Mouse (Mus musculus): Measurements from ENCODE around the gene Agps. TPM values are rescaled to one million over a fixed set of nuclear protein-coding genes. Genes with fewer than 3 reads are reported as not detected.
A peak's percentile ranks its signal among the peaks of the same experiment; 100 is the strongest.
"Not testable (repeated sequence)": the region's sequence is repeated elsewhere in the genome, so short reads cannot be mapped to it uniquely, and the experiment has no call there.

The Agps gene
- polyA plus RNA-seq, 1 experiment from 2014 or later, result 49.5 TPM

DNA sequence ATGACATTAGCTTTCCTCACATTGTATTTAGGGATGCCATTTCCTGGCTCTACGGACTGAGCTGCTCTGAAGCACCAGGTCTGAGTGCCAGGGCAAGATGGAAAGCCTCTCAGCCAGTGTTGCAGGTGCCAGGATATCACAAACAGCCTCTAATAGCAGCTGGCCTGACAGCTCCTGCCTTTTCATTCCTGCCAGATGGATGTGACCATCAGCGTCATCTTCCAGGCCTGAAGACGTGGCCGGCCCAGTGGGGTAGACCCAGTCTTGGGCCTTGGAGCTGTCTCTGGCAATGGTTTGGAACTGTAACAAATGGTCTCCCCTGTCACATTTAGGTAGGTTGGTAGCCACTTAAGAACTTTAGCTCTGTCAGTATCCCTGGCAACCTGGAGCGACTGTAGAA lies 121.3 kb downstream of the Agps start:
- Histone ChIP-seq H3K4me3 (no peak overlapping the region), H3K9me3 (no peaks in the 10 kb centered on the region), H3K4me1 (peaks cover 4% of the 10 kb centered on the region), H3K27ac (no peak overlapping the region), H3K27me3 (ENCODE audit: insufficient read depth, poor library complexity, severe bottlenecking) (no peaks in the 10 kb centered on the region), H3K36me3 (no peaks in the 10 kb centered on the region)
- DNase-seq (ENCODE audit: low spot score), result no peak
- WGBS, result 85% methylated on average over 5 of the region's 5 CpGs

DNA sequence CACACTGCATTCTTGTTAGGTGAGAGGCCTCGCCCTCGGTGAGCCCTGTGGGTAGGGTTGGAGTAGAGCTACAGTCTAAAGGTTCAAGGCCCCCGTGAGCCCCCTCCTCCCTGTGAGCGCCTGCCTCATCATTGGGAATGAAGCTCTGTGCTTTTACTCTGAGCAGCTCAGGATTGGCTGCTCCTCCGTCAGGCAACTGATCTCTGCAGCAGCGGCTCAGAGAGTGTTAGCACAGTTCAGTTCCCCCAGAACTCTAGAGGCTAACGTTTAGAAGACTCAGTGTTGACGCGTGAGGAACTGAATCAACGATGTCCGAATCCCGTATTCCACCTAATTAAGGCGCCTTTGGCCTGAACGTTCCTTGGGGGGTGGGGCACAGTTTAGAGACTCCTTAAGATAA lies 123.7 kb downstream of the Agps start:
- Histone ChIP-seq H3K36me3 (no peaks in the 10 kb centered on the region), H3K27me3 (ENCODE audit: insufficient read depth, poor library complexity, severe bottlenecking) (no peaks in the 10 kb centered on the region), H3K4me3 (peak overlapping the region; percentile 22; the same call in 1 of the 2 replicates), H3K4me1 (peaks cover 21% of the 10 kb centered on the region), H3K9me3 (no peaks in the 10 kb centered on the region), H3K27ac (no peak overlapping the region; the same call in 1 of the 2 replicates)
- WGBS, result 50% methylated on average over 14 of the region's 14 CpGs
- DNase-seq (ENCODE audit: low spot score), result no peak

DNA sequence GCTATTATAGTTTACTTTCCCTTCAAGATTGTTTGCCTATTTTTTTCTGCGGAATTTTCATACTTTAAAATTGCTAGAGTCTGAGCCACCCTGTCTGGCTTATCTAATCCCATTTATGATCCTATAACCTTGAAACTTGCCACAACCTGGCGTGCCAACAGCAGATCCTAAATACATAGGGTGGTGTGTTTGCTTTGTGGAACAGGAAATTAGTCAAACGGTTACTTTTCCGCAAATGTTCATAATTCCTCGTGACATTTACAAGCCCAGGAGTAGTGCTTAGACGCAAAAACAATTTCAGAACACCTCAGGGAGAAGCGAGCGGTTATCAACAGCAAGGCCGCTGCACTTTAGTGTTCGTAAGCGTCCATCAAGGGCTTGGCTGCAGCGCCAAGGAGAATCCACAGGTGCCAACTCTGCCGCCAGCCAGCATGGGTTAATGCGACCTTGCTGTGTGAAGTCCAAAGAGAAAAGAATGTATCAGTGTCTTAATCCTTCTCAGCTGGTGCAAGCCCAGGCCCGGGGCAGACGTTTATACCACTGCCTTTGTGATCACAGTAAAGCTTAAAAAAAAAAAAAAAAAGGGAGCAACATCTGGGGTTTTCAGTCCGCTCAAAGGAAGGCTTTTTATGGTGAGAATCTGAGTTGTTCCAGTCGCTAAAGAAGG lies 127.3 kb downstream of the Agps start:
- peak overlapping the region; percentile 36 for H3K4me3 ChIP-seq
- H3K36me3 ChIP-seq, result no peaks in the 10 kb centered on the region
- peak overlapping the region; percentile 69; the same call in 1 of the 2 replicates for H3K27ac ChIP-seq
- H3K4me1 ChIP-seq, result peaks cover 36% of the 10 kb centered on the region
- H3K9me3 ChIP-seq, result no peaks in the 10 kb centered on the region
- H3K27me3 ChIP-seq (ENCODE audit: insufficient read depth, poor library complexity, severe bottlenecking), result 0 out of 2 replicates have a peak, but pooled peaks cover 5% of the 10 kb centered on the region
- WGBS, result 25% methylated on average over 18 of the region's 18 CpGs
- DNase-seq (ENCODE audit: low spot score), result no peak

DNA sequence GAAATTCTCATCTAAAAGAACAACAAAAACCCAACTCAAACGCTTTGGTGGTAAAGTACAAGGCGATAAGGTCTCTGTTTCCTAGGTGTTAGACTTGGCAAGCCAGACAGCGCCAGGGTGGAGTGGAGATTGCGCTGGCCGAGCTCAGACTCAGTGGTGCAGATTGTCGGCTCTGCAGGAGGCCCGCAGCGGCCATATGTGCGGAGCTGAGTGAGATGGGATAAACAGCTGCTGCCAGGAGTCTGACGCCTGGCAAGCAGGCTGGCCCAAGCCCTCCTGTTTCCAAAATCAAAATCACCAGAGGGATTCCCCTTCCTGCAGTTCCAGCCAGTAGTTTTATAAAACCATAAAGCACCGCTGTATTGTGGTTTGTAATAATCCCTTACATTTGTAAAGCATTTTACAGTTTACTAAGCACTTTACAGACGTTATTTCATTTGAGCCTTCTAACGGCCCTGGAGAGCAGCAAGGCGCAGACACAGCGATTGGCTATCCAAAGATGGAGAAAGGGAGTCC lies 127.9 kb downstream of the Agps start:
- no peak for DNase-seq (ENCODE audit: low spot score)
- no peaks in the 10 kb centered on the region for H3K9me3 ChIP-seq
- 10% methylated on average over 15 of the region's 15 CpGs for WGBS
- H3K27me3 ChIP-seq (ENCODE audit: insufficient read depth, poor library complexity, severe bottlenecking), result 0 out of 2 replicates have a peak, but pooled peaks cover 5% of the 10 kb centered on the region
- H3K4me1 ChIP-seq, result peaks cover 41% of the 10 kb centered on the region
- H3K36me3 ChIP-seq, result no peaks in the 10 kb centered on the region
- peak overlapping the region; percentile 69 for H3K27ac ChIP-seq
- H3K4me3 ChIP-seq, result peak overlapping the region; percentile 36

DNA sequence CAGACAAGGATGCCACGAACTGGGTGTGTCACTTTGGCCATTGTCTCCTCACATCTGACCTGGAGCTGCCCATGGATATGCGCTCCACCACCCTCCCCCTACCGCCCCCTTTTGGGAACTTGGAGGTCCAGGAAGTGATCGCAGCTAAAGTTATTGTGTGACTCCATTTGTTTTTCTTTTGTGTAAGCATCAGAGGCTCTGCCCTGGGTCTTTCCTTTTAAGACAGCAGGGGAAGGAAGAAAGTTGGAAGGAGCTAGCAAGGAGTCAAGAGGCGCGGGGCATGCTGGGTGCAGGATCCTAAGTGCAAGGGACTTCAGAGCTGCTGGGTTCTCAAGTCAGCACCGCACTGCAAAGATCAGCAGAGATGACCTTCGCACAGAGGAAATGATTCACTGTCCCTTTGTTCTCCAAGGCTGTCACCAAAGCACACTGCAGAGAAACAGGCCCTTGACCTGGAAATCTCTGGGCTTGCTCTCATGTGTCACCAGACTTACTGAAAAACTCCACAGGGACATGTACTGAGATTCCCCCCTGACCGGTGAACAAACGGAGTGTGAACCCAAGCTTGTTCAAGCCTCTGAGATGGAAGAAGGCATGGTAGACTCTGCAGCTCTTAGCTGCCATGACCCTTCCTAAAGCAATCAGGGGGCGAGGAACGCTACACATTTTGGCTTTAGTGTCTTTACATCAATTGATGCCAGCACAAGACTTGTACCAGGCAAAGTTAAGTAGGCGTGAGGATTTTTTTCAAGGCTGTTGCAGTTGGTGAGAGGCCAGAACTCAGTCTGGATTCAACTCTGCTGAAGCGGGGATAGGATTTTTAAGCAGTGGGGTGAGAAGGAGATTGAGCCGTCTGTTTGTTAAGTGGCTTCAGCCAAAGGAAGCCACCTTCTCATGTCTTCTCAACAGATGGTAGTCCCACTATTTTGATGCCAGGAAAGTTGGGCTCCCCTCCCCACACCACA lies 128.7 kb downstream of the Agps start:
- 0 out of 2 replicates have a peak, but pooled peaks cover 5% of the 10 kb centered on the region for H3K27me3 ChIP-seq (ENCODE audit: insufficient read depth, poor library complexity, severe bottlenecking)
- H3K36me3 ChIP-seq, result no peaks in the 10 kb centered on the region
- DNase-seq (ENCODE audit: low spot score), result peak; percentile 83
- H3K9me3 ChIP-seq, result no peaks in the 10 kb centered on the region
- WGBS, result 42% methylated on average over 15 of the region's 15 CpGs
- H3K27ac ChIP-seq, result peak overlapping the region; percentile 69
- H3K4me3 ChIP-seq, result peak overlapping the region; percentile 36
- peaks cover 38% of the 10 kb centered on the region for H3K4me1 ChIP-seq

DNA sequence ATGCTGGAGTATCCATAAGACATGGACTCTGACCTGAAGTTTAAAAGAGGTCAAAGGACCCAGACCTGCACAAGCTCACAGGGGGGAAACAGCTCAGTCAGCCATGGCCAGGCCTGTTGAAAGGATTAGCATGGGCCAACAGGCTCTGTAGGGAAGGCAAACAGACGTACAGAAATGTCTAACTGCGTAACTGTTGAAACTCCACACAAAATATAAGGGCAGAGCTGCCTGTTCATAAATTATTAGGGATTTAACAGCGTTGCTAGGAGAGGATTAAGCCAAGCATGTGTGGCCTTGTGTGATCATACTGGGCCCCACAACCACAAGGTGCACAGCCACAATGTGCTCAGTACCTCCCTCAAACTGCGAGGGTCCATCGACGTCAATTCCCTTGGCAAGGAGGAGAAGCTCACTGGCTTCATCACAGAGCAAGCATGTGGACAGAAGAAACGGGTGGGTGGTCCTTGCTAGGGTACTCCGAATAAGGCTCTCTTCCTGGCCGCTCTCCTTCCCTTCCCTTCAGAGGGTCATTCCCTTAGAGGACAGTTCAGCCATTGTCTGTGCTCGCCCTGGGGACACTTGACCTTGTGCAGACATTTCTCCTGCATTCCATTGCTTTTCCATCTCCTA lies 131.3 kb downstream of the Agps start:
- Histone ChIP-seq H3K4me3 (no peak overlapping the region), H3K27ac (peak overlapping the region; percentile 59), H3K27me3 (ENCODE audit: insufficient read depth, poor library complexity, severe bottlenecking) (0 out of 2 replicates have a peak, but pooled peaks cover 5% of the 10 kb centered on the region), H3K9me3 (no peaks in the 10 kb centered on the region), H3K36me3 (no peaks in the 10 kb centered on the region), H3K4me1 (peaks cover 38% of the 10 kb centered on the region)
- DNase-seq (ENCODE audit: low spot score), result no peak
- 69% methylated on average over 10 of the region's 10 CpGs for WGBS

DNA sequence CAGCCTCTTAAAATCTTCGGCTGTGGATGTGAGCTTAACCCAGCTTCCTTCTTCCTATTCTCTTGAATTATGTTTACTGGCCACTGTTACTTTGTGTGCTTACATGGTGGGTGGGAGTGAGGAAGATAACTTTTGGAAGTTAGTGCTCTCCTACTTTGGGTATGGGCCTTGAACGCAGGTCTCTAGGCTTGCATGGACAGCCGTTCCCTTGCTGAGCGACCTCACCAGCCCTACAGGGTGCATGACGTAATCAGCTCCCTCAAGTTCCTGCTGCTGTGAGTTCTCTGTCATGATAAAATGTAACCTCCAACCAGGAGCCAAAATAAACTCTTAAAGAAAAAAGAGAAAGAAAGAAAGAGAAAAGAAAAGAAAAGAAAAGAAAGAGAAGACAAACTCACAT lies 132.1 kb downstream of the Agps start:
- no peaks in the 10 kb centered on the region for H3K36me3 ChIP-seq
- no peaks in the 10 kb centered on the region for H3K9me3 ChIP-seq
- H3K4me1 ChIP-seq, result peaks cover 38% of the 10 kb centered on the region
- WGBS, result 60% methylated on average over 5 of the region's 5 CpGs
- peak overlapping the region; percentile 59; the same call in 1 of the 2 replicates for H3K27ac ChIP-seq
- no peak for DNase-seq (ENCODE audit: low spot score)
- peak overlapping the region; percentile 50 for H3K4me3 ChIP-seq
- H3K27me3 ChIP-seq (ENCODE audit: insufficient read depth, poor library complexity, severe bottlenecking), result 0 out of 2 replicates have a peak, but pooled peaks cover 5% of the 10 kb centered on the region

DNA sequence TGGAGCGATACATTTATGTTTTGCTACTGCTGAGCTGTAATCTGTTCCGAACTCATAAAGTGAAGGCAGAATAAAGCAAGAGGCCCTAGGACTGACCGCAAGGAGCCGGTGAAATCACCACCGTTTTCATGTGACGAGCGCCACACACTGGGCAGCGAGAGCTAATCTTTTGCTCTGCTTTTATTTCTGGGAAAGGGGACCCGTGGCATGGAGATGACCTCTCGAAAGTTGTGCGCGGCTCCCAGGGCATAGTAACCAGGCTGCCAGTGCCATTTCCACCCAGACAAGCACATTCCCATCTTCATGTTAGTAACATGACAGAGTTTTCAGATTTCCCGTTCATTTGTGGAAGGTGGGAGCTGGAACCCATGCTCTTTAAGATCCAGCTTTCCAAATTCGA lies 132.5 kb downstream of the Agps start:
- H3K4me1 ChIP-seq, result peaks cover 33% of the 10 kb centered on the region
- 0 out of 2 replicates have a peak overlapping the region, but pooled peaks have one; percentile 59 for H3K27ac ChIP-seq
- peak overlapping the region; percentile 50 for H3K4me3 ChIP-seq
- H3K36me3 ChIP-seq, result no peaks in the 10 kb centered on the region
- no peak for DNase-seq (ENCODE audit: low spot score)
- H3K9me3 ChIP-seq, result no peaks in the 10 kb centered on the region
- H3K27me3 ChIP-seq (ENCODE audit: insufficient read depth, poor library complexity, severe bottlenecking), result 0 out of 2 replicates have a peak, but pooled peaks cover 5% of the 10 kb centered on the region
- 11% methylated on average over 14 of the region's 14 CpGs for WGBS

DNA sequence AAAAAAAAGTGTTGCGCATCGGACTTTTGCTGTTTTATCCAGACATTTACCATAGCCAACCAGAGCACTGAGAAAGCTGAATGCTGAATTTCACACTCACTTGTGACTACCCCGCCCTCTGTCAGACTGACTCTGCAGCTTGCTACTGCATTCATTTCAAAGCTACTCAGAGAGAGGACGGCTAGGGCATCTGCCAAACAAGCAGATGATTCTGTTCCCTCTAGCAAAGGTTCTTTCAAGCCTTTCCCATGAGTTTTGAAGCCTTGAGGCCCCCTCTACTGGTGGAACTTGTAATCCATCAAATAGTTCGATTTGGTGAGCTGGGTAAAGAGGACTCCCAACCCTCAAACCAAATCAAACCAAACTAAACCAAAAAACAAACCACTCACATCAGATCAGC lies 133.0 kb downstream of the Agps start:
- WGBS, result 23% methylated on average over 5 of the region's 5 CpGs
- 0 out of 2 replicates have a peak, but pooled peaks cover 5% of the 10 kb centered on the region for H3K27me3 ChIP-seq (ENCODE audit: insufficient read depth, poor library complexity, severe bottlenecking)
- no peak for DNase-seq (ENCODE audit: low spot score)
- H3K9me3 ChIP-seq, result no peaks in the 10 kb centered on the region
- H3K4me1 ChIP-seq, result peaks cover 29% of the 10 kb centered on the region
- H3K4me3 ChIP-seq, result peak overlapping the region; percentile 50
- peak overlapping the region; percentile 59; the same call in 1 of the 2 replicates for H3K27ac ChIP-seq
- no peaks in the 10 kb centered on the region for H3K36me3 ChIP-seq

DNA sequence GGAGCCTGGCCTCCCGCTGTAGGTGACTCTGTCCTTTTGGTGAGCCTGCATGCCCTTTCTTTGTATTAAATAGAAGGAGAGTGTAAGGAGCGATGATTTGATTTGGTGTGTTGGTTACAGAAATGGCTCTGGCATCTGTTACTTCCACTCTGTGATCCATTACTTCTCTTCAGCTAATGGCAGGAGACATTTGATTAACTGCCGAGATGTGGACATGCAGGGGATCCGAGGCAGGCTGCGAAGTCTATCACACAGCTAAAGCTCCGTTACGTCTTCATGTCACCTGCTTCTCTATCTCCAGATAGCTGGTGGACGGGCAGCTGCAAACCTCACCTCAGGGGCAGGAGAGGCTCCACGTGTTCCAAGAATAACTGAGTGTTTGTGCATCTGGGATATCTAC lies 142.2 kb downstream of the Agps start:
- Histone ChIP-seq H3K9me3 (no peaks in the 10 kb centered on the region), H3K27me3 (ENCODE audit: insufficient read depth, poor library complexity, severe bottlenecking) (no peaks in the 10 kb centered on the region), H3K4me1 (no peaks in the 10 kb centered on the region), H3K27ac (no peak overlapping the region), H3K4me3 (no peak overlapping the region), H3K36me3 (no peaks in the 10 kb centered on the region)
- WGBS, result 55% methylated on average over 9 of the region's 9 CpGs
- DNase-seq (ENCODE audit: low spot score), result no peak

DNA sequence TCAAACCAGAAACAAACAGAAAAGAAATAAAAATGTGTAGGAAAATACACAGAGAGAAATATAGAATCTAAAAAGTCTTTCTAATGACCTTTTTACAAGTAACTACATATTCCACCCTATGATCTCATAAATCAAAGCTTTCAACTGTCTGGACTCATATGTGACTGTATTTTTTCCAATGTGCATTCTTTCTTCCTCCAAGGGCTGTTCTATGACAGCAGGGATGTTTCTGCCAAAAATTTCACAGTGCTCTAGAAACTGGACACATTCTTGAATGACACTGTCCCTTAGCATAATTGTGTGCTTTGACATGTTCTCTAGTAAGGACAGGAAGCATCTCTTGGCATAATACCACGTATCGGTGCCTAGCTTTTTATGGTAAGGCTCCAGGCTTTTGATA lies 144.1 kb downstream of the Agps start:
- WGBS, result 87% methylated on average over 2 of the region's 2 CpGs
- H3K27ac ChIP-seq; H3K4me3 ChIP-seq; H3K27me3 ChIP-seq (ENCODE audit: insufficient read depth, poor library complexity, severe bottlenecking); H3K4me1 ChIP-seq; DNase-seq (ENCODE audit: low spot score); H3K36me3 ChIP-seq; H3K9me3 ChIP-seq: not testable (repeated sequence)

DNA sequence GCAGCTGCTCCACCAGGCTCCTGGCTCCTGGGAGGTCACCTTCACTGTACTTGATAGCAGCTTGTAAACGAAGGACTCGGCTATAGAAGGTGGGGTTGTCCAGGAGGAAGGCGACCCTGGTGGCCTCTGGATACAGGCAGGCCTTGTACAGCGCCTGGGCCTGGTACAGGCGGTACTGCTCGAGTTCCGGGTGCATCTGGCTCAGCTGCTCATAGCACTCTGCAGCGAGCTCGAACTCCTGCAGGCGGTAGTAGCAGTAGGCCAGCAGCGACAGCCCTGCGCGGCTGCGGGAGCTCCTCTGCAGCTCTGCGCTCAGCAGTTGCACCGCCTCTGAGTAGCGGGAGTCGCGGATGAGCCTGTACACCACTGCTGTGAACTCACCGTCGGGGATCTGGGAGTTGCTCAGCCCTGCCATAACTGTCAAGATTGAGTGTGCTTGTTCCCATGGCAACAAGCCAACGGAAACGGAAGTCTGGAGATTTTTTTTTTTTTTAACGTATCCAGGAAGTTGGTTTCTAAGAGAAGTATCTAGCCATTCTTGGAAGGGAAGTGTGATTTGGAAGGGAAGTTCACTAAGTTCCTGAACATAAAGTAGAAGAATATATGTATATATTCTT lies 145.9 kb downstream of the Agps start, which contains the start of gene Ttc30a2:
Gene Ttc30a2 (minus strand): TSS at position 419 of the 617 bp plus-strand sequence.
- not testable (repeated sequence) for H3K36me3 ChIP-seq; H3K27me3 ChIP-seq (ENCODE audit: insufficient read depth, poor library complexity, severe bottlenecking); H3K4me1 ChIP-seq; H3K9me3 ChIP-seq; DNase-seq (ENCODE audit: low spot score); H3K27ac ChIP-seq
- peak within 1 kb of the TSS; percentile 40 for H3K4me3 ChIP-seq
- WGBS, result 15% methylated on average over 18 of the region's 24 CpGs

Measured in heart, embryonic 10.5 days (tissue).